Mouse (Mus musculus) brain, embryonic 18.5 days (tissue): ENCODE measurements around the gene B3gat3.
"Not testable (repeated sequence)": the region's sequence is repeated elsewhere in the genome, so short reads cannot be mapped to it uniquely, and the experiment has no call there.

Experiments
- DNase-seq: peaks from one replicate; pipeline ENCODE4 v3.0.0-alpha.2; 2012; ENCODE audit warnings: low read depth, low spot score

B3gat3 gene

DNA sequence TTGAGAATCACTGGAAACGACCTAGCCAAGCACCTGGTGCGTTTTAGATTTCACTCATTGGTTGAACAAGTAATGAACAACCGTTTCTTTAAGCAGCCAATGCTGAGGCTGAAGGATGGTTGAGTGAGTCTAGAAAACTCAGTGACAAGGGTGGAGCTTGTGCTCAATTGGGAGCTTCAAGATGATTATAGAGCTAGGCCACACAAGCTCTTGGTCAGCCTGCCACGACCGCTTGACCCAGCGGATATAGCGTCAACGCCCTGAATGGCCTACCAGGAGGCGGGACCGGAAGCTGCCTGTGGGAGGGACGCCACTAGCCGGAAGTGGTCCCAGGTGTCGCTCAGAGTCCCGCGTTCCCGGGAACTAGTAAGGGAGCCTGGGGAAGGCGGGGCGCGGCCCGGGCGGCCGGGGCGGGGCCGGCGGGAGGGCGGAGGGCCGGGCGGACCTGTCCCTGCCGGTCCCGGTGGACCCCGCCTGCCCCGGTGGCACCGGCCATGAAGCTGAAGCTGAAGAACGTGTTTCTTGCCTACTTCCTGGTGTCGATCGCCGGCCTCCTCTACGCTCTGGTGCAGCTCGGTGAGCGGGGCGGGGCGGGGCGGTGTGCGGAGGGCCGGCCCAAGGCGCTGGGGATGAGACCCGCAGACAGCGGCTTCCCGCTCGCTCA is at the start of gene B3gat3:
B3gat3 (plus strand) TSS at position 302 of the 664 bp plus-strand sequence.
- peak; percentile 63 for DNase-seq

DNA sequence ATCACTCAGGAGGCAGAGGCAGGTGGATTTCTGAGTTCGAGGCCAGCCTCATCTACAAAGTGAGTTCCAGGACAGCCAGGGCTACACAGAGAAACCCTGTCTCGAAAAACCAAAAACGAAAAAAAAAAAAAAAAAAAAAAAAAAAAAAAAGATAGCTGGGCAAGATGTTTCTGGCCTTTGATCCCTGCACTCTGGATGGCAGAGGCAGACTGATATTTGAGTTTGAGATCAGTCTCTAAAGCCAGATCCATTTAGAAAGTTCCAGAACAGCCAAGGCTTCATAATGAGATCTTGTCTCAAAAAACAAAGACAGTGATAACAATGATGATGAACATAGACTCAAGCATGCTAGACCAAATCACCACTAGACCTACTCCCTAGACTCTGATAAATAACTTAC is 49.8 kb upstream of the B3gat3 start:
- DNase-seq, result not testable (repeated sequence)

DNA sequence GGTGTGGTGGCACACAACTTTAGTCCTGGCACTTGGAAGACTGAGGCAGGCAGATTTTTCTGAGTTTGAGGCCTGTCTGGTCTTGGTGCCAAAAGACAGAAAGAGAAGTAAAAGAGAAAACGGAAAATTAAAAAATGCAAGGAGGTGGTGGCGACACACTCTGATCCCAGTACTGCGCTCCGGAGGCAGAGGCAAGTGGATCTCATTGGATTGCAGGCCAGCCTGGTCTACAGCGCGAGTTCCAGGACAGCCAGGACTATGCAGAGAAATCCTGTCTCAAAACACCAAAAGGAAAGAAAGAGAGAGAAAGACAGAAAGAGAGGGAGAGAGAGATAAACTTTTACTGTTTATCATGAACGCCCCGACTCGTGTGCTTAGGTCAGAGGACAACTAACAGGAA is 49.3 kb upstream of the B3gat3 start:
- no peak for DNase-seq

DNA sequence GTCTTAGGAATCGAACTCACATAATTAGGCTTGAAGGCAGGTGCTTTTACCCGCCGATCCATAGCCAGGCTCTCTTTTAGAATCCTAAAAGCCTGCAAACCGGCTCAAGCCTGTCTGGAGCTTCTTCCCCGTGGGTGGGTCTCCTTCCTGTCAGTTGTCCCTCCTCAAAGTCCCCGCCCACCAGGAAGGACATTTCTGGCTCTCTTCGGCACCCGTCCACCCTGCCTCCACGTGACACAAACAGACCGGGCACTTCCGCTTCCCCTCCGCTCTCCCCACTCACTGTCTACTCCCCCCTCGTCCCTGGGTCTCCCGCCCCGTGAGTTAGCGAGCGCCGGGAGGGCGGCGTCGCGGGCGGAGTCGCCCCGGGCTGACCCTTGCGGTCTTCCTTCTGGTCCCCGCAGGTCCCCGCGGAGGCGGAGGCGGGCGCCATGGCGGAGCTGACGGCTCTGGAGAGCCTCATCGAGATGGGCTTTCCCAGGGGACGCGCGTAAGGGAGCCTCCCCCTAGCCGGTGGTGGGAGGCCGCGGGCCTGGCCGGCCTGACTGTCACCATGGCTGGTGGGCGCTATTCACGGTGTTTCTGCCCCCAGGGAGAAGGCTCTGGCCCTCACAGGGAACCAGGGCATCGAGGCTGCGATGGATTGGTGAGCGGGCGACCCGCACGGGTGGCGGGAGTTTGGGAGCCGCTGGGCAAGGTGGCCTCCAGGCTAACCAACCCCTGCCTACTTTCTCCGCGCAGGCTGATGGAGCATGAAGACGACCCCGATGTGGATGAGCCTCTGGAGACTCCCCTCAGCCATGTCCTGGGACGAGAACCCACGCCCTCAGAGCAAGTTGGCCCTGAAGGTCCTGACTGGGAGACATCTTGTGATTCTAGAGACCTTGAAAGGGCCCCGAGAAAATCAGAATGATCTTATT is 48.6 kb upstream of the B3gat3 start, which contains the start of gene Ubxn1:
Ubxn1 (plus strand) TSS at position 230 of the 920 bp plus-strand sequence.
- DNase-seq, result peak; percentile 95

DNA sequence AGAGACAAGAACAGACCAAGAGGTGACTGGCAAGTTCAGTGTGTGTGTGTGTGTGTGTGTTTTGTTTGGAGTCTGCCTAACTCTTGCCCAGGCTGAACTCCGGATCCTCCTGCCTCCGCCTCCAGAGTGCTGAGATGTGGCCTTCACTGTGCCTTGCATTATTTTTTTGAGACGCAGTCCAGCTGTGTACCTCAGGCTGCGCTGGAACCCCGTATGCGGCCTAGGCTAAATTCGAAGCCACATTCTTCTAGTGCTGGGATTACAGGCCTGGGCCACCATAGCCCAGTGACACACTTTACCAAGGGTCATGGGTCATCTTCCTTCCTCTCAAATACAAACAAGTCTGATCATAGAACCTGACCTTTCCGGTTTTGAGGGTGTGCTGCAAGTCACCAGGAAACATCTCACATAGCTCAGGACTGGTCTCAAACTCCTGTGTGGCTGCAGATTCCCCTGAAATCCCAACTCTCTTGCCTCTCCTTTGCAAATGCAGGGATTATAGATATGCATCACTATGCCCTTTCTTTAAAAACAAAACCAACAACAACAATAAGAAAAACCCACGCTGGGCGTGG is 47.8 kb upstream of the B3gat3 start:
- no peak for DNase-seq

DNA sequence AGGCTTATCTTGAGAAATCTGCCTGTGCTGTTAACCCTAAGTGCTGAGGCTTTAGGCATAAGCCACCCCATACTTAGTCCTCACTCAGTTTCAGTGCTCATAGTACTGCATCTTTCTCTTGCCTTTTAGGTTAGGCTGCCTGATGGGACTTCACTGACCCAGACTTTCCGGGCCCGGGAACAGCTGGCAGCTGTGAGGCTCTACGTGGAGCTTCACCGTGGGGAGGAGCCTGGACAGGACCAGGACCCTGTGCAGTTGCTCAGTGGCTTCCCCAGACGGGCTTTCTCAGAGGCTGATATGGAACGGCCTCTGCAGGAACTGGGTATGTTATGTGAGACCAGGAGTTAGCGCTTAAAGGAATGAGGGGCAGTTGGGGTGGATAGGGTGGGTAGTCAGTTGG is 45.1 kb upstream of the B3gat3 start:
- no peak for DNase-seq

DNA sequence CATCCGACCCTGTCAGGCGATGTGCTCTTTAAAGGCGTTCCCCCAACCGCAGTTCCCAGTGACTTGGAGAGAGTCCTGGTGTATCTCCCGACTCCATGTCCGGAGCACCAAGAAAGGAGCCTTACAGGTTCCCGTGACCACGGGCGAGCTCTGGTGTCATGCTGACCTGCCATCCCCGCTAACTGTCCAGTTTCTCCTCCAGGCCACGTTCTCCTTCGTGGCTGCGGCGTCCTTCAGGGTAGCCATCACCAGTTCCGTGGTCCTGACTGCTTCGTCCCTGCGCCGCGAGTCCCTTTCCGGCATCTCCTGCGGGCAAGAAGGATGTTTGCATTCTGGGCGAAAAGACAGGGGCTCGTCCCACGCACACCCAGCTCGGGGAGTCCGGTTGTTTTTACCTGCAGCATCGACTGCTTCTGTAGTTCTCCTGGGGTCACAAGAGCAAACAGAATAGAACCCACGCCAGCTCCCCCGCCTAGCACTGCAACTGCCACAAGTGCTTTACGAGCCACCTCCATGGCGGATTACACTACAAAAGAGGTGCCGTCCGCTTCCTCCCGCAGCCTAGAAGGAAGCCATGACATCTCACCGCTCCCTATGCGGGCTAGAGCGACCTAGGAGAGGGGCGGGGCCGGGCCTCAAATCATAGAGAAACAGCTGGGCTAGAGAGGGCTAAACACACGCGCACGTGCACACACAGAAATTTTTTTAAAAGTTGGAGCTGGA is 39.7 kb upstream of the B3gat3 start, which contains the start of gene Uqcc3:
Uqcc3 (minus strand) TSS at position 613 of the 723 bp plus-strand sequence.
- peak; percentile 74 for DNase-seq

DNA sequence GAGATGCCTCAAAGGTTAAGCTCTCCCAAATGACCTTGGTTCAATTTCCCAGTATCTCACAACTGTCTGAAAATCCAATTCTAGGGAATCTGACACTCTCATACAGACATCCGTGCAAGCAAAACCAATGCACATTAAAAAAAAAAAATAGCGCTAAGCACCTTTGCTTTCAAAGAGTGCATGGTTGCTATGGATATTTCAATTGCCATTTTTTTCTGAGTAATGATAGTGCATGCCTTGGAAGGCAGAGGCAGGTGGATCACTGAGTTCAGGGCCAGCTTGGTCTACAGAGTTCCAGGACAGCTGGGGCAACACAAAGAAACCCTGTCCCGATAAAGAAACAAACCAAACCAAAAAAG is 39.2 kb upstream of the B3gat3 start:
- no peak for DNase-seq

DNA sequence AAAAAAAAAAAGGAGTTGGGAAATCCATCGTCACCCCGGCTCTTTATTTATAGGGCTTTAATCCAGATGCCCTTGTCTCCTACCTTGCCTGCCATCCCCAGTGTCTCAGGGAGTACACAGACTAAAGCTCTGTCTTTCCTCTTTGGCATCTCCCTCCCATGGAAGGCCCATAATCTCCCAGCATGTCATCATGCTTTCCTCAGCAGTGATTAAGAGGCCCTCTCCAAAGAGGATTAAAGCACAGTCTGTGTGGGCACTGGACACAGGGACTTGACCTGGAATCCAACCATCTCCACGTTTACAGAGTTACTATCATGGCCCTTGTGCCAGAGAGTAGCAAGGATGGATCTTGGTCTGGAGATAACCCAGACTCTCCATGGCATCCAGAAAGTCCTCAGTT is 36.6 kb upstream of the B3gat3 start, which contains the start of the genes Lbhd1 and Gm49403:
Lbhd1 (plus strand) TSS at position 117 of the 400 bp plus-strand sequence.
Gm49403 (plus strand) TSS at position 315 of the 400 bp plus-strand sequence.
- no peak for DNase-seq

DNA sequence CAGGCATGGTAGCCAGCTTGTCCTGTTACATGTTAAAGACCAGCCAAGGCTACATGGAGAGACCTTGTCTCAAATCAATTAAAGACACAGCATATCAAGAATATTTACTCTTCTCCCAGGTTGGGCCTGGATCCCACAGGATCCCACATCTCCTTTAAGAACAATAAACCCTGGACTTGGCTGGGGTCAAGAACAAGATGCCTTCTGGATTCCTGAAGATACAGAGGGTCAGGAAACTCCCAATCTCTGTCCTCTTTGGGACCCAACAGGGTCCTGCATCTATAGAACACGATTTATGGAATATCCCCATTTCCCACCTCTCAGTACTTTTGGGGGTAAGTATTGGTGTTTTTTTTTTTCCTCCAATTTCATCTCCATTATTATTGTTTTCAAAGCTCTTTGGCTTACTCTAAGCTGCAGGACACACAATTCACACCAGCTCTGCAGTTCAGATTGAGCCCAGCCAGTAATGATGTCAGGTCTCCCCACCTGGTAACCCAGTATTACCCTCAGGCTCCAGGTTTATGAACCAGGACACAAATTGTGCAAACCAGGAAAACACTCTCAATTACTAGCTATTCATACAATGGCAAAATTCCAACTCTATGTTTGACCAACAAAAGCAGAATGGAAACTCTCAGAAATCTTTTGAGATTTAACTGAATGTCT is 33.1 kb upstream of the B3gat3 start:
- DNase-seq, result no peak

DNA sequence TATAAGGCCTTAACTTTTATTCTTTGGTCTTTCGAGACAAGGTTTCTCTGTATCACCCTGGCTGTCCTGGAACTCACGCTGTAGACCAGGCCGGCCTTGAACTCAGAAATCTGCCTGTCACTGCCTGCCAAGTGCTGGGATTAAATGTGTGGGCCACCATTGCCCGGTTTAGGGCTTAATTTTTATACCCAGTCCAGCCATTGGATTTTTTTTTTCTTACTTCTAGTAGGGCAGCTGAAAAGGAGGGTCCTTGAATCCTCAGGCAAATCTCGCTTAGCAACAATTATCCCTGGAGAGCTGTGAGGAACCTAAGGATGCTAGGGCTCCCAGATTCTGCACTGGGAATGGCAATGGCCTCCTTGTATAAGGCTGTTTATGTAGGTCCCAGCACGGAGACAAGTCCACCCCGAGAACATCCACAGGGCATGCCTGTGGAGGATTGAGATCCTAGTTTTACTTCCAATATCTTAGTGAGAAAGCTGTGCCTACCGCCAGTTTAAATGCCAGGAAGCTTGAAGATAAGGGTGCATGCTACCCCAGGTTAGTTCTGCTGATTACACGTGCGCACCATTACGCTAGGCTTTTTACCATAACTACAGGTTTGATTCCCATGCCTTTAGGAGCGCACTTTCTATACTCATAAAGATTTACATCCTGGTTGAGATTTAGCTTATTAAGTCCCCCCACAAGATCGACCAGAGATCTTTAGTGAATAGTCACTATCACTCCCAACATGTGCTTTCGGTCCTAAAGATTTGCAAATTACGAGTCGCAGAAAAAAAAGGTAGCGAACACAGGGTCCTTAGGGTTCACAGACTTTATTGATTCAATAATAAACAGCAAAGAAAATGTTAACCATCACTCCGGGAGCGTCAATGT is 32.4 kb upstream of the B3gat3 start:
- no peak for DNase-seq

DNA sequence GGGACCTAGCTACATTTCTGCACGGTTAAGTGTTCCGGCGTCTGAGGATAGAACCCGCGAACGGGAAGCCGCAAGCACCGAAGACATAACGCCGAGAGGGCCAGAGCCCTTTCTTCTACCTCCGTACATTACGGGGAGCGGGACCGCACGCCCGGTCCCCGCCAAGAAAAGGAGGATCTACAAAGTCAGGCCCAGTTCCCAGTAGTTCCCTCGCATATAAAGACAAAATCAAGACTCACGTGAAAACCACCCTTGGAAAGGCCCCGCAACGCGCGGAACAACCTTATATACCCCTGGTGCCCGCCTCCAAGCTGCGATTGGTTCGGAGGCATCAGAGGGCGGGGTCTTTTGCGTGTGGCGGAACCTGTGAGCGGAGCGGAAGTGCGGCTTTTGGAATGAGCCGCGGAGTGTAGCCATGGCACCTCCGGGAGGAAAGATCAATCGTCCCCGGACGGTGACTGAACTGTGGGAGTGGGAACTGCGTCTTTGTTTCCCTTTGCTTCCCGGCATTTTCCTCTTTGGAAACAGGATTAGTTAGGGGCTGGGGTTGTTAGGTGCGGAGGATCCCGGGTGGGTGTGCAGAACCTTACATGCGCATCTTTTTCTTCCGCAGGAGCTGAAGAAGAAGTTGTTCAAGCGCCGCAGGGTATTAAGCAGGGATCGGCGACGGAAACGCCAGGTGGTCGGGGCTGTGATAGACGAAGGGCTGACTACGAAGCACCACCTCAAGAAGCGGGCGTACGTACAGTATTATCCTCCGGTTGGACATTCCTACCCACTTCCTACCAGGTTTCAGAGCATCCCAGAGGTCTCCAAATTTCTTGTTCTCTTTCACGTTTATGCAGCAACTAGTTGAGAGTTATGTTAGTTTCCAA is 31.4 kb upstream of the B3gat3 start, which contains the start of the genes 1810009A15Rik and Gm49416:
1810009A15Rik (plus strand) TSS at position 343 of the 875 bp plus-strand sequence.
Gm49416 (plus strand) TSS at position 416 of the 875 bp plus-strand sequence.
- peak; percentile 93 for DNase-seq

DNA sequence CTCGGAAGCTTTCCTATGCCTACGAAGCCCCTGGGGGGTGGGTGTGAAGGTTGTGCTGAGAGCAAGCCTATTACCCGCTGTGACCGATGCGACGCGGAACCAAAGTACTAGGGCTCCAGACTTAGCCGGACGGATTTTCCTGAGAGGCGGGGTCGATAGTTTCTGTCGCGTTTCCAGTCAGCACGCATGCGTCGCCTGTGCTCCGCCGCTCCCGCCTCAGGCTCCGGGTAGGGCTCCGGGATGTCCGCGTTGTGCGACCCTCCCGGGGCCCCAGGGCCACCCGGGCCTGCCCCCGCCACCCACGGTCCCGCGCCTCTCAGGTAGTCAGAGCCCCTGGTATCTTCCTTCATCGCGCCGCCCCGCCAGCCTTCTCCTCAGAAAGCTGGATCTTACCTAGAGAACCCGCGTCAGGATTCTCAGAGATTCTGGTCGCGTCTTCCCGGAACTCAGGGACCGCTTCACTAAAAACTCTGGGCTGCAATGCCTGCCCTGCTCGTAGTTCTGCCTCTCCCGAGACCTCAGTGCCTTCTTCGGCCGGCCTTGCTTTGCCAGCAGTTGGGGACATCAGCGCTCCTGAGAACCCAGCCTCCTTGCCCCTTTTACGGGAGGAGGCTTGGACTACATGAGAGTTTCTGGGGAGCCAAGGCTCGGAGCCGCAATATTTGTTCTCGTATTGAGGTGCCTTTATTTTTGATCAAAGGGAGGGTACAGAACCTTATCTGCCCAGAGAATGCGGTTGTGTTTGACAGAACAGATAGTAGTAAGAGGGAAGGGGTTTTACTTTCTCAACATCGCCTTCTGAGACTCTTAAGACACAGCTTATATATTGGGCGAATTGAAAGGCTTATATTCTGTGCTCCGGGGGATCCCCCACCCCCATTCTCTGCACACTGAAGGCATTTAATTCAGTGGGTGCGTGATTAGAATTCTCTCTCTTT is 27.1 kb upstream of the B3gat3 start, which contains the start of gene Ints5:
Ints5 (plus strand) TSS at position 177 of the 938 bp plus-strand sequence.
- DNase-seq, result peak; percentile 68

DNA sequence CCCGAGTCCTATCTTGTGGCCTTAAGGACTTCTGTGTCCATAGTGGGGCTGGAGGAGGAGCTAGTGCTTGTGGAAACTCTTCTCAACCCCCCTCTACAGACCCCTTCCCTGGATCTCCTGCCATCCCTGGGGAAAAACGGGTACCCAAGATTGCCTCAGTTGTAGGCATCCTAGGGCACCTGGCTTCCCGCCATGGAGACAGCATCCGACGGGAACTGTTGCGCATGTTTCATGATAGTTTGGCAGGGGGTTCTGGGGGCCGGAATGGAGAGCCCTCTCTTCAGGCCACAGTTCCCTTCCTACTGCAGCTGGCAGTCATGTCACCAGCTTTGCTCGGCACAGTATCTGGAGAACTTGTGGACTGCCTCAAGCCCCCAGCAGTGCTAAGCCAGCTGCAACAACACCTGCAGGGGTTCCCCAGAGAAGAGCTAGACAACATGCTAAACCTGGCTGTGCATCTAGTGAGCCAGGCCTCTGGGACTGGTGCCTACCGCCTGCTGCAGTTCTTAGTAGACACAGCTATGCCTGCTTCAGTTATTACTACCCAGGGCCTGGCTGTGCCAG is 24.7 kb upstream of the B3gat3 start:
- DNase-seq, result no peak

DNA sequence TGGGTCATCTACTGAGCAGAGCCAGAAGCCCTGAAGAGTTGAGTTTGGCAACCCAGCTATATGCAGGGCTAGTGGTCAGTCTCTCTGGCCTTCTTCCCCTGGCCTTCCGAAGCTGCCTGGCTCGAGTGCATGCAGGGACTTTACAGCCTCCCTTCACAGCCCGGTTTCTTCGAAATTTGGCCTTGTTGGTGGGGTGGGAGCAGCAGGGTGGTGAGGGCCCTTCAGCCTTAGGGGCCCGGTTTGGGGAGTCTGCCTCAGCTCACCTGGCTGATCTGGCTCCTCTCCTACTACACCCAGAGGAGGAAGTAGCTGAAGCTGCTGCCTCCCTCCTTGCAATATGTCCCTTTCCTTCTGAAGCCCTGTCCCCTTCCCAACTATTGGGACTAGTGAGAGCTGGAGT is 23.9 kb upstream of the B3gat3 start:
- DNase-seq, result not testable (repeated sequence)

DNA sequence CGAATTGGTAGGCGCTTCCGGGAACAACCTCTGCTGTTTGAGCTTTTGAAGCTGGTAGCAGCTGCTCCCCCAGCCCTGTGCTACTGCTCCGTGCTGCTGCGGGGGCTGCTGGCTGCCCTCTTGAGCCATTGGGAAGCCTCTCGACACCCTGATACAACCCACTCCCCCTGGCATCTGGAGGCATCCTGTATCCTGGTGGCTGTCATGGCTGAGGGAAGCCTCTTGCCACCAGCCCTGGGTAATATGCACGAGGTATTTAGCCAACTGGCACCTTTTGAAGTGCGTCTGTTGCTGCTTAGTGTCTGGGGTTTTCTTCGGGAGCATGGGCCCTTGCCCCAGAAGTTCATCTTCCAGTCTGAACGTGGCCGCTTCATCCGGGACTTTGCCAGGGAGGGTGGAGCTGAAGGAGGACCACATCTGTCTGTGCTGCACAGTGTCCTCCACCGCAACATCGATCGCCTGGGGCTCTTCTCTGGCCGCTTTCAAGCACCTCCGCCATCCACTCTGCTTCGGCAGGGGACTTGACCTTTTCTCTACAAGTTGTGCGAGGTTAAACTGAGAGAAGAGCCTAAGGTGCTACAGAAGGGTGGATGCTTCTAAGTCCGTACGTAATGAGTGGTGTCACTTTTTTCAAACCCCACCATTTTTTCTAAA is 22.8 kb upstream of the B3gat3 start:
- not testable (repeated sequence) for DNase-seq
